Mouse (Mus musculus): Measurements from ENCODE around the gene Enkd1. TPM values are rescaled to one million over a fixed set of nuclear protein-coding genes. Genes with fewer than 3 reads are reported as not detected.

Gene Enkd1
- 25.7 and 33.4 TPM in 2 replicates for polyA plus RNA-seq (2015; fragmentation: Nextera tagmentation; extraction: Ambion mirVana)

DNA sequence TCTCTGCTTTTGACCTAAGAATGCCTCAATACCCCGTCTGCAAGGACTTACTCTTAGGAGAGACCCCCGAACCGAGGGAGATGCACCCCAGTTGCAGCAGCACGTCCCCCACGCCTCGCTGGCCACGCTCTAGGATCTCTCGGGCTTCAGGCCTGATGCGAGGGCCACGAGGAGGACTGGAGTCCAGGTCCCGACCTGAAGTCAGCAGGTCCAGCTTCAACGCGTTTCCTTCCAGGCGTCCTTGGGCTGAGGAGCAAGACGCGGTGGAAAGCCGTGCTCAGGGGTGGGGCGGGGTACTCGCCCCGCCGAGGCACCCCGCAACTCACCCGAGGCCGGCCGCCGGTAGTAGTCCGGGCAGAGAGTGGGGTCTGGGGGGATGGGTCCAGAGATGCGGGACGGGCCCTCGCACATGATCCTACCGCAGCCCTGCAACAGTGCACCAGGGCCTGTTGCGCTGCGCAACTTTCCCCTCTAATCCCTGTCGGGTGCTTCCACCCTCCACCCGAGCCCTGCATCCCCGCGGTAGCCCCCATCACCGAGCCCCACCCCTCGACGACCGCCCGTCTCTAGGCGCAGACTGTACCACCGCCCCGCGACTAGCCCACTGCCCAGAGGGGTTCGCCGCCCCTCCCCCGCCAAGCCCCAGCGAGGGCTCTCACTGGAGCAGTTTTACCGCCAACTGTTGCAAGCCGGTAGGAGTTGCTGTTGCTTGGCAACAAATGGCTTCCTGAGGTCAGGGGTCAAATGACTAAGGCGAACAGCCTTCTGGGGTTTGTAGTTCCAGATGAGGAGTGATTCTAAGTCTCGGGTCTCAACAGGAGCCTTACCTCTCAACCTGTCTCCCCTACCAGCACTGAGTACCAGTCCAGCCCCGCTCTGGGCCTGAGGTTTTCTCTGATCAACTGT lies at the start of gene Enkd1, which contains the start of gene 4933405L10Rik:
Gene Enkd1, minus strand, starts transcription at position 713 of the 906 bp plus-strand sequence.
Gene 4933405L10Rik, plus strand, starts transcription at position 158 of the 906 bp plus-strand sequence.
- H3K27ac ChIP-seq (replicated peaks) = peak within 1 kb of the TSS; percentile 28; the same call in 1 of the 2 replicates
- peak within 1 kb of the TSS; percentile 57 for H3K9ac ChIP-seq
- peak within 1 kb of the TSS; percentile 97 for H3K4me2 ChIP-seq (replicated peaks)
- H3K4me1 ChIP-seq = peaks cover 14% of the 10 kb centered on the region
- H3K36me3 ChIP-seq = peaks cover 20% of the 10 kb centered on the region
- H3K27me3 ChIP-seq = no peaks in the 10 kb centered on the region
- 1% methylated on average over 50 of the region's 55 CpGs for whole genome bisulfite sequencing
- ATAC-seq (ENCODE audit: insufficient number of reproducible peaks, low FRiP score, low TSS enrichment, low read depth) = peak; percentile 77
- no peaks in the 10 kb centered on the region for H3K9me3 ChIP-seq (replicated peaks)
- H3K4me3 ChIP-seq (replicated peaks) = peak within 1 kb of the TSS; percentile 87

DNA sequence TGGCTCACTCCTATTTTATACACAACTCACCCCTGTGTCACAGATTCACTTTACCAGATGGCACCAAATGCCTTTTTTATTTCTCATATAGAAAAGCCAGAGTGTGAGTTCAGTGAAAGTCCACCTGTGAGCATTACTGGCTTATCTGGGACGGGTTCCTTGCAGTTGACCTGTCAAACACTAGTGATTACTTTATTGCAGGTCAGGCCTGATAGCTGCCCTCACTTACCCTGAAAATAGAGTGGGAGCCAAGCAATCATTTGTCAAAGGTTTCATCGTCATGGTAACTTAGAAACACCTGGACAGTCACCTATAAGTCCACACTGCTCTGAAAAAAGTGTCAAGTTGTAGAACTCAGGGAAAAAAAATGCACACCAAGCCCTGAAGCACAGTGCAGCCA lies 46.7 kb upstream of the Enkd1 start:
- Histone ChIP-seq H3K4me2 (replicated peaks) (no peak overlapping the region), H3K27me3 (no peaks in the 10 kb centered on the region), H3K36me3 (no peaks in the 10 kb centered on the region), H3K27ac (replicated peaks) (no peak overlapping the region; the same call in 1 of the 2 replicates), H3K9ac (no peak overlapping the region), H3K4me1 (peaks cover 18% of the 10 kb centered on the region), H3K4me3 (replicated peaks) (no peak overlapping the region), H3K9me3 (replicated peaks) (no peaks in the 10 kb centered on the region)
- no peak for ATAC-seq (ENCODE audit: insufficient number of reproducible peaks, low FRiP score, low TSS enrichment, low read depth)
- WGBS = 86% methylated on average over 2 of the region's 2 CpGs

DNA sequence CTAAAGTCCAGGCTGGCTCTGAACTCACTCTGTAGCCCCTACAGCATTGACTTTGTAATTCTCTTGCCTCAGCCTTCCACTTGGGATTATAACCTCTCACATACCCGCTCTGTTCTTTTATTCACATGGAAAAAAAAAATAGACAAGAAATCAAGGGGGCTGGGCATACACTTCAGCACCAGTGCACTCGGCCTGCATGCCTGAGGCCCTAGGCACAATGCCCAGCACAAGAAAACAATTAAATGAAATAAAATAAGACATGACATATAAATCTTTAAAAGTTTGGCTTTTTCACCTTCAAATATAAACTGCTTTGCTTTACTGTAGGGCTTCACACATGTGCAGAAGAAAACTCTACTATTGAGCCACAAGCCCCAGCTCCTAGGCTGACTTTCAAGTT lies 45.9 kb upstream of the Enkd1 start:
- H3K9me3 ChIP-seq (replicated peaks) = no peaks in the 10 kb centered on the region
- H3K4me1 ChIP-seq = peaks cover 13% of the 10 kb centered on the region
- WGBS = 42% methylated on average over 2 of the region's 2 CpGs
- no peak for ATAC-seq (ENCODE audit: insufficient number of reproducible peaks, low FRiP score, low TSS enrichment, low read depth)
- no peaks in the 10 kb centered on the region for H3K27me3 ChIP-seq
- no peaks in the 10 kb centered on the region for H3K36me3 ChIP-seq
- H3K9ac ChIP-seq = no peak overlapping the region
- H3K4me2 ChIP-seq (replicated peaks) = no peak overlapping the region
- no peak overlapping the region for H3K4me3 ChIP-seq (replicated peaks)
- H3K27ac ChIP-seq (replicated peaks) = no peak overlapping the region

DNA sequence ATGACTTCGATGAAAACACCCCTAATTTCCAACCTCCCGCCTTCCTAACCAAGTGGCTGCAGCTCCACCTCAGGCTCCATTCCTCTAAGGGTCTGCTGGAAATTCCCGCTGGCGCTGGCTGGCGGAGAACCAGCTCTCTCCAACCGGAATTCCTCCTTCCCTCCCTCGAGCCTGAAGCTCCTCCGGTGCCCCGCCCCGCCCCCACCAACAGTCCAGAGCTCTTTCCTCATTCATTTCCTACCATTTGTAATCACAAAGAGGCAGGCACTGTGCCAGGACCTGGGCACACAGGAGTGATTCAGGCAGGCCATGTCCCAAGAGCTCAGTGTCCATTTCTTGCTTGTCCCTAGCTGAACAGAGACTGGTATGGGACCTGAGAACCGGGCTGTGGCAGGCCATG lies 42.6 kb upstream of the Enkd1 start:
- Histone ChIP-seq H3K9ac (no peak overlapping the region), H3K4me2 (replicated peaks) (0 out of 2 replicates have a peak overlapping the region, but pooled peaks have one; percentile 12), H3K36me3 (no peaks in the 10 kb centered on the region), H3K9me3 (replicated peaks) (no peaks in the 10 kb centered on the region), H3K4me3 (replicated peaks) (no peak overlapping the region), H3K4me1 (peaks cover 14% of the 10 kb centered on the region), H3K27me3 (no peaks in the 10 kb centered on the region), H3K27ac (replicated peaks) (peak overlapping the region; percentile 66)
- 6% methylated on average over 11 of the region's 11 CpGs for WGBS
- ATAC-seq (ENCODE audit: insufficient number of reproducible peaks, low FRiP score, low TSS enrichment, low read depth) = no peak

DNA sequence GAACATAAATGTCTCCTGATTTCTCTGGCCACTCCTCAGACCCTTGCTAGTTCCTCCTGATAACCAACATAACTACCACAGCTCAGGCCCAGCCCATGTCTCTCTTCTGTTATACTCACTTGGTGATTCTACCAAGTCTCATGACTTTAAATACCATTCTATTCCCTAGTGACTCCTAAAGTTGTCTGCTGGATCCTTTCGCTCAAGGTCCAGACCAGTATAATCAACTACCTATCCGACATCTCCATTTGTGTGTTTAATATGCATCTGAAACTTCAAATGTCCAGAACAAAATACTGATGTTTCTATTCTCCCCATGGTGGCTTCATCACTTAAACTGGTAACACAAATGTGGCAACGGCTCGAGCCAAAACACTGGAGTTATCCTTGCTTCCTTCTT lies 35.3 kb upstream of the Enkd1 start:
- H3K4me2 ChIP-seq (replicated peaks) = no peak overlapping the region
- H3K27ac ChIP-seq (replicated peaks) = no peak overlapping the region
- no peak for ATAC-seq (ENCODE audit: insufficient number of reproducible peaks, low FRiP score, low TSS enrichment, low read depth)
- H3K36me3 ChIP-seq = no peaks in the 10 kb centered on the region
- WGBS = 84% methylated on average over 4 of the region's 4 CpGs
- H3K27me3 ChIP-seq = no peaks in the 10 kb centered on the region
- H3K4me1 ChIP-seq = peaks cover 10% of the 10 kb centered on the region
- no peak overlapping the region for H3K9ac ChIP-seq
- no peak overlapping the region for H3K4me3 ChIP-seq (replicated peaks)
- no peaks in the 10 kb centered on the region for H3K9me3 ChIP-seq (replicated peaks)

DNA sequence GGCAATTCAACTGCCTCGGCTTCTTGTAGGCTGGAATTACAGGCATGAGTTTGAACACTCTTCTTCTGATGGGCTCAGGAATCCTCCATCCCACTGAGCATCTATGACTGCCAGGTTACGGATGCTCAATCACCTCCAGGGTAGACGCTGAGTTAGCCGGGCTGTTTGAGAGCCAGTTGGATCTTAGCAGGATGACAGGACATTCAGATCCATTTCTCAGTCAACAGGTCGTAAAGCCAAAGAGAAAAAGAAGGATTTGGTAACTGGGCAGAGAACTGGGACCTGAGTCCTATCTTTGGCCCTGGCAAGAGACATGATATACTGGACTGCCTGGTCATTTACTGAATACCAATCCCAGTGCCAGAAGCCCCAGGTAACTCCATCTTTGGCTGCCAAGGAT lies 31.2 kb upstream of the Enkd1 start:
- Histone ChIP-seq H3K4me1 (no peaks in the 10 kb centered on the region), H3K27ac (replicated peaks) (no peak overlapping the region), H3K36me3 (no peaks in the 10 kb centered on the region), H3K9ac (no peak overlapping the region), H3K27me3 (no peaks in the 10 kb centered on the region), H3K9me3 (replicated peaks) (no peaks in the 10 kb centered on the region), H3K4me2 (replicated peaks) (no peak overlapping the region), H3K4me3 (replicated peaks) (no peak overlapping the region)
- no peak for ATAC-seq (ENCODE audit: insufficient number of reproducible peaks, low FRiP score, low TSS enrichment, low read depth)
- WGBS = 90% methylated on average over 5 of the region's 5 CpGs

DNA sequence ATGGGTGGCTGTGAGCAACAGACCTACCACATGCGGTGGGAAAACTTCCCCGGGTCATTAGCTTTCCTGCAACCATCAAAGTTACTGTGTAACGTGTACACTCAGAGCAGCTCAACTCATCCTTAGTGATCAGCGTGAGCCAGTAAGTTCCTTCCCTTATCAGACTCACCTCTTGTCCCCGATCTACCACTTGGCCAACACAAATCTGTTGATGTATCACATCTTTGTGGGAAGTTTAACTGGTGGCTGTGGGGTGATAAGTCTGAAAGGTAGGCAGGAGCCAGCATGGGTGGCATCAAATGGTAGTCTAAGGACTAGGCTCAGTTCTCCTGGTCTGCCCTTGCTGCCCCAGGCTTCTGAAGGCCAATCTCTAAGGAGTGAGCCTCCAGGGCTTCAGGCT lies 24.2 kb upstream of the Enkd1 start:
- no peak overlapping the region for H3K27ac ChIP-seq (replicated peaks)
- H3K4me1 ChIP-seq = no peaks in the 10 kb centered on the region
- no peak for ATAC-seq (ENCODE audit: insufficient number of reproducible peaks, low FRiP score, low TSS enrichment, low read depth)
- H3K36me3 ChIP-seq = peaks cover 14% of the 10 kb centered on the region
- no peaks in the 10 kb centered on the region for H3K9me3 ChIP-seq (replicated peaks)
- 93% methylated on average over 5 of the region's 5 CpGs for WGBS
- H3K4me2 ChIP-seq (replicated peaks) = no peak overlapping the region
- H3K4me3 ChIP-seq (replicated peaks) = no peak overlapping the region
- no peak overlapping the region for H3K9ac ChIP-seq
- H3K27me3 ChIP-seq = no peaks in the 10 kb centered on the region

DNA sequence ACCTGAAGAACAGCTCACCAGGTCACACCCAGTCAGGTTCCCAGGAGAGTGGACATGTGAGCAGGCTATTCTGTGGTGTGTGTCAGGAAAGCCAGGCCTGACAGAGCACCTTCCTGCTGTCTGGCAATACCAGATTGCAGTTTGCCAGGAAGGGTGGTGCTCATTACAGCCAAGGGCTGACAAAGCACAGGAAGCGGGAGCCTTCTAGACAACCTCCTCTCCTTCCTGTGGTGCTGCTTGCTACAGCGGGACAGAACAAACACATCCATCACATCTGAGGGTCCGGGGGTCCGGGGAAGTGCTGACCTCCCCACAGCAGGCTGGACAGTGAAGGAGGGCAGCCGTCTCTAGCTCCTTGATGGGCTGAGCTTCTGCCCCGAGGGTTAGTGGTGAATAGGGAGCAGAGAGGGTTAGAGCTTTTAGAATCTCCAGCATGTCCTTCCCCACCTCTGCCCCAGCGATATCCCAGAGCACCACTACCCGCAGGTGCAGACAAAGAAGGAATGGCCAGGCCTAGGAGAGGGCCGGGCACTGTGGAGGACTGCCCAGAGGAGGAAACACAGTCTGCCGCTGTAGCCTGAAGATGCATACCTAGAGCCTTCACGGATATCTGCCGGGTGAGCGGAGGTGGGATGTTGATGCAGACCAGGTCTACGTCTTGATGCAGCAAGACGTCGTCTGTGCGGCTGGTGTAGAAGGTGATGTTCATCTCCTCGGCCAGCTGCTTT lies 19.6 kb upstream of the Enkd1 start:
- H3K4me3 ChIP-seq (replicated peaks) = no peak overlapping the region
- H3K4me2 ChIP-seq (replicated peaks) = no peak overlapping the region
- no peaks in the 10 kb centered on the region for H3K9me3 ChIP-seq (replicated peaks)
- no peaks in the 10 kb centered on the region for H3K4me1 ChIP-seq
- 86% methylated on average over 18 of the region's 18 CpGs for WGBS
- peaks cover 36% of the 10 kb centered on the region for H3K36me3 ChIP-seq
- H3K27me3 ChIP-seq = no peaks in the 10 kb centered on the region
- ATAC-seq (ENCODE audit: insufficient number of reproducible peaks, low FRiP score, low TSS enrichment, low read depth) = 0 out of 2 replicates have a peak, but pooled peaks have one; percentile 34
- no peak overlapping the region for H3K9ac ChIP-seq
- peak overlapping the region; percentile 28; the same call in 1 of the 2 replicates for H3K27ac ChIP-seq (replicated peaks)

DNA sequence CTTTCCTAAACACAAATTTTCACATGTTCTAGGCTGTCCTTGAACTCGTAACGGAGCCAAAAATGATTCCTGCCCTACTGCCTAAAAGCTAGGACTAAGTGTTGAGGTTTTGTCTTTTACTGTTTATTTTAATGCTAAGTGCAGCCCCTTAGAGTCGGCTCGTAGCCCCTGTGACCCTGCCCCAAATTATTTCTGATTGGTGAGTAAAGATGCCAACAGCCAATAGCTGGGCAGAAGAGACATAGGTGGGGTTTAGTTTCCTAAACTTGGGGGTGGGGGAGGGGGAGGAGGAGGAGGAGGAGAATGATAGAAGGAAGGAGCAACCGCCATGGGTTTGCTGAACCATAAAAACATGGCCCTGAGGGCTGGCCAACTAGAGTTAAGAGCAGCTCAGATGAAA lies 17.7 kb upstream of the Enkd1 start:
- 68% methylated on average over 5 of the region's 5 CpGs for WGBS

DNA sequence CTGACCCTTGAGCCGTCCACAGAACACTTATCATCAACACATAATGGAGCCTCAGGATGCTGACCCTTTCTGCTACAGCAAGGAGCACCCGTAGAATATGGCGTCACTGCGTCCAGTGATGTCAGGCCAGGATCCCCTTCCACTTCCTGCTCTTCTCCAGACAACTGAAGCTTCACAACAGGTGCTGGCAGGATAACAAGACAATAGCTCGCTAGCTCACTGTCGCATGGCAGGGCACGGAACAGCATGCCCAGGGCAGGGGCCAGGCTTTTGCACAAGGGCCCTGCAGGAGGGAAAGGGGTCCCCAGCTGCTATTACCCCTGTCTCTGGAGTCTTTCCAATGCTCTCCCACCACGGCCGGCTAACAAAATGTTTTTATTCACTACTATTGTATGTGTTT lies 14.9 kb upstream of the Enkd1 start:
- H3K27me3 ChIP-seq = no peaks in the 10 kb centered on the region
- WGBS = 91% methylated on average over 9 of the region's 9 CpGs
- H3K27ac ChIP-seq (replicated peaks) = no peak overlapping the region
- H3K36me3 ChIP-seq = peaks cover 29% of the 10 kb centered on the region
- H3K4me1 ChIP-seq = no peaks in the 10 kb centered on the region
- no peak overlapping the region for H3K4me3 ChIP-seq (replicated peaks)
- no peak overlapping the region for H3K4me2 ChIP-seq (replicated peaks)
- no peak overlapping the region for H3K9ac ChIP-seq
- no peak for ATAC-seq (ENCODE audit: insufficient number of reproducible peaks, low FRiP score, low TSS enrichment, low read depth)
- no peaks in the 10 kb centered on the region for H3K9me3 ChIP-seq (replicated peaks)

More for the DNA sequence above, 17.7 kb upstream of the Enkd1 start:
- no peak overlapping the region for H3K27ac ChIP-seq (replicated peaks)
- ATAC-seq (ENCODE audit: insufficient number of reproducible peaks, low FRiP score, low TSS enrichment, low read depth) = no peak
- H3K27me3 ChIP-seq = no peaks in the 10 kb centered on the region
- no peak overlapping the region for H3K9ac ChIP-seq
- H3K4me1 ChIP-seq = no peaks in the 10 kb centered on the region
- H3K4me2 ChIP-seq (replicated peaks) = no peak overlapping the region
- no peak overlapping the region for H3K4me3 ChIP-seq (replicated peaks)
- peaks cover 36% of the 10 kb centered on the region for H3K36me3 ChIP-seq
- H3K9me3 ChIP-seq (replicated peaks) = no peaks in the 10 kb centered on the region

DNA sequence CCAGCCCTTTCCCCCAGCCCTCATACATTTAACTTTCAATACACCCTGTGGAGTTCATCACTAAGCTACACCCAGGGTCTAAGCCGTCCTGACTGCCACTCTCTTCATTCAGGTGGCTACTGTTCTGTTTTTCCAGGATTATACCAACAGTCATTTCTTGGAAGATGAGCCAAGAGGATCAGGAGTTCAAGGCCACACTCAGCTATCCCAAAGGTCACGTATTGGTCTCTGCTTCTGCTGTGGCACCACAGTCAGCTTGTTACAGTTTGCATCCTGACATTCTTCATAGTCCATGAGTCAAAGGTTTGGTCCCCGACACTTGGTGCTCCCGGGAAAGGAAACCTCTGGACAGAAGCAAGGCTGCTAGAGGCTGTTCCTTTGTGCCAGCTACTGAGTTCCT lies 11.6 kb upstream of the Enkd1 start:
- no peaks in the 10 kb centered on the region for H3K9me3 ChIP-seq (replicated peaks)
- no peak overlapping the region for H3K4me3 ChIP-seq (replicated peaks)
- no peak overlapping the region for H3K27ac ChIP-seq (replicated peaks)
- no peak for ATAC-seq (ENCODE audit: insufficient number of reproducible peaks, low FRiP score, low TSS enrichment, low read depth)
- no peak overlapping the region for H3K9ac ChIP-seq
- H3K36me3 ChIP-seq = peaks cover 8% of the 10 kb centered on the region; the same call in 1 of the 2 replicates
- no peak overlapping the region for H3K4me2 ChIP-seq (replicated peaks)
- 86% methylated on average over 4 of the region's 4 CpGs for WGBS
- H3K4me1 ChIP-seq = no peaks in the 10 kb centered on the region
- no peaks in the 10 kb centered on the region for H3K27me3 ChIP-seq

Measured in embryonic facial prominence, embryonic 15.5 days (tissue).